Mouse (Mus musculus): ENCODE measurements around the gene Rasd1.

DNA sequence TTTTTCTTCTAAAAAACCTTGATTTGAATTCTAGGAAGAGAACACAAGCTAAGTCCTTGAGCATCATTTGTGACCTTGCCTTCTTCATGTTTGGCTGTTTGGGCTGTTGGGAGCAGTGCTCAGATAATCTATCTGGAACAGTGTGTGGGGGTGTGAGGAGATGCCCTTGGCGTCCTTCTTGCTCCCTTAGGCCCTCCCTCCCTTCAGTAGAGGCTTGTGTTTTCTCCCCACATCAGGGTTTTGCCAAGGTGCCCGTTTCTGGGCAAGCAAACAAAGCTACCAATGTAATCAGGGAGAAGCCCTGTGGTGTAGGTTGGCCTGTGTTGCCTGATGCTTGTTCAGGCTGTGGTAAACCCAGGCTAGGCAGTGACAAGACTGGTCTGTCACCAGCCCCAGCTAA, 27.1 kb downstream of the Rasd1 start:
- TF ChIP-seq CTCF (IDR thresholded peaks at IDR 0.05; ENCODE audit: low read depth) (no peak), EP300 (optimal IDR thresholded peaks at IDR 0.05) (no peak)

All from stomach, postnatal 0 days (tissue).